8 mouse cellular contexts compared by ENCODE assay signal in the genomic region with DNA sequence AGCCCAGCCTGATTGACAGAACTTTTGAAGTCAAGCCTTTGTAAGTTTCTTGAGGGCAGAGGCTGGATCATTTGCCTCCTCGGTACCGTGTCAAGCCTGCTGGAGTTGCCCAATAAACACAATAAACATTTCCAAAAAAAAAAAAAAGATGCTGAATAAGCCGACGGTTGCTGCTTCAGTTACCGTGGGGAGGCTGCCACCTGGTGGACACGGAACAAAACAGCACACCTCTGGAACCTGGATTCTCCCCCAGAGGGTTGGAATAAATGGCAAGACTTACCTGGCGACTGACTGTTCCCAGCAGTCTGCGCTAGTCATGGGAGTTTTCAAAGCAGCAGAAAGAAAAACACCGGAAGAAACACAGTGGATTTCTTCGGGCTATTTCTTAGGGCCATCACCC.
DNase-seq lines count a peak whose midpoint lies in the region; ATAC-seq and TF ChIP-seq lines count a peak whose summit lies in the region.

No protein-coding gene starts in this region.

- no peak overlapping the region for H3K27ac ChIP-seq in forebrain, postnatal 0 days (ENCODE audit: low read depth, low read length)
- no peak overlapping the region for H3K27ac ChIP-seq in kidney, embryonic 14.5 days (ENCODE audit: low read depth, low read length)
- H3K27ac ChIP-seq in limb, embryonic 12.5 days = no peak overlapping the region
- no peak overlapping the region for H3K27ac ChIP-seq in neural tube, embryonic 15.5 days (replicated peaks)

- H3K27me3 ChIP-seq in forebrain, postnatal 0 days (ENCODE audit: insufficient read depth, low read length) = no peaks in the 10 kb centered on the region
- H3K27me3 ChIP-seq in kidney, embryonic 14.5 days (ENCODE audit: control insufficient read depth, insufficient read depth, low read length) = peaks cover 7% of the 10 kb centered on the region; the same call in 1 of the 2 replicates
- peaks cover 63% of the 10 kb centered on the region for H3K27me3 ChIP-seq in limb, embryonic 12.5 days
- no peaks in the 10 kb centered on the region; the same call in none of the 2 replicates for H3K27me3 ChIP-seq in neural tube, embryonic 15.5 days (replicated peaks)

- no peak overlapping the region for H3K4me3 ChIP-seq in forebrain, postnatal 0 days (ENCODE audit: low read depth, low read length)
- peak overlapping the region; percentile 1; the same call in 1 of the 2 replicates for H3K4me3 ChIP-seq in kidney, embryonic 14.5 days (ENCODE audit: low read length)
- no peak overlapping the region for H3K4me3 ChIP-seq in limb, embryonic 12.5 days (replicated peaks)
- H3K4me3 ChIP-seq in neural tube, embryonic 15.5 days (replicated peaks) = no peak overlapping the region

- H3K36me3 ChIP-seq in forebrain, postnatal 0 days (ENCODE audit: insufficient read depth) = no peaks in the 10 kb centered on the region
- H3K36me3 ChIP-seq in kidney, embryonic 14.5 days (ENCODE audit: control insufficient read depth, insufficient read depth, low read length) = no peaks in the 10 kb centered on the region
- H3K36me3 ChIP-seq in limb, embryonic 12.5 days = no peaks in the 10 kb centered on the region
- H3K36me3 ChIP-seq in neural tube, embryonic 15.5 days = no peaks in the 10 kb centered on the region

- WGBS in forebrain, postnatal 0 days = 9% methylated on average over 10 of the region's 10 CpGs
- WGBS in kidney, embryonic 14.5 days = 7% methylated on average over 10 of the region's 10 CpGs
- WGBS in limb, embryonic 12.5 days = 6% methylated on average over 10 of the region's 10 CpGs
- 9% methylated on average over 10 of the region's 10 CpGs for WGBS in neural tube, embryonic 15.5 days

- no peaks in the 10 kb centered on the region for H3K9me3 ChIP-seq in forebrain, postnatal 0 days (ENCODE audit: low read length)
- peaks cover 1% of the 10 kb centered on the region; the same call in 1 of the 2 replicates for H3K9me3 ChIP-seq in kidney, embryonic 14.5 days (ENCODE audit: control insufficient read depth, low read length)
- peaks cover 4% of the 10 kb centered on the region; the same call in 1 of the 2 replicates for H3K9me3 ChIP-seq in limb, embryonic 12.5 days
- no peaks in the 10 kb centered on the region for H3K9me3 ChIP-seq in neural tube, embryonic 15.5 days (replicated peaks)

- peak; percentile 94 for TF ChIP-seq CTCF in forebrain, postnatal 0 days (IDR thresholded peaks at IDR 0.05; ENCODE audit: low read depth)

- DNase-seq in 416B (ENCODE audit: low read depth) = peak; percentile 58
- peak; percentile 61 for DNase-seq in Muller cell, postnatal 12 days (ENCODE audit: inconsistent ontology term)
- DNase-seq in cerebellum, adult 8-10 months = peak; percentile 79
- DNase-seq in forebrain, postnatal 0 days = peak; percentile 84
- DNase-seq in urinary bladder, postnatal 36 days (ENCODE audit: low spot score in 2 of 2) = peak; percentile 34 to 58

- no peak for ATAC-seq in forebrain, postnatal 0 days
- 0 out of 2 replicates have a peak, but pooled peaks have one; percentile 21 for ATAC-seq in kidney, embryonic 14.5 days (ENCODE audit: low FRiP score, low TSS enrichment)
- no peak for ATAC-seq in limb, embryonic 12.5 days (ENCODE audit: insufficient number of reproducible peaks, insufficient read depth, low FRiP score, low TSS enrichment, low read depth)
- no peak for ATAC-seq in neural tube, embryonic 15.5 days (ENCODE audit: low FRiP score)

- H3K4me1 ChIP-seq in forebrain, postnatal 0 days (ENCODE audit: insufficient read depth) = no peaks in the 10 kb centered on the region
- peaks cover 5% of the 10 kb centered on the region; the same call in 1 of the 2 replicates for H3K4me1 ChIP-seq in kidney, embryonic 14.5 days (ENCODE audit: control insufficient read depth, insufficient read depth, low read length)
- peaks cover 29% of the 10 kb centered on the region for H3K4me1 ChIP-seq in limb, embryonic 12.5 days (replicated peaks)
- peaks cover 14% of the 10 kb centered on the region for H3K4me1 ChIP-seq in neural tube, embryonic 15.5 days

- H3K4me2 ChIP-seq in forebrain, postnatal 0 days (ENCODE audit: low read depth) = no peak overlapping the region
- H3K4me2 ChIP-seq in kidney, embryonic 14.5 days (replicated peaks; ENCODE audit: low read depth, low read length) = peak overlapping the region; percentile 31; the same call in 1 of the 2 replicates
- peak overlapping the region; percentile 25 for H3K4me2 ChIP-seq in limb, embryonic 12.5 days
- H3K4me2 ChIP-seq in neural tube, embryonic 15.5 days = peak overlapping the region; percentile 39

- no peak overlapping the region for H3K9ac ChIP-seq in forebrain, postnatal 0 days
- no peak overlapping the region for H3K9ac ChIP-seq in kidney, embryonic 14.5 days (ENCODE audit: low read depth, low read length)
- H3K9ac ChIP-seq in limb, embryonic 12.5 days (replicated peaks) = no peak overlapping the region
- H3K9ac ChIP-seq in neural tube, embryonic 15.5 days (replicated peaks) = no peak overlapping the region
